Mouse (Mus musculus): Measurements from ENCODE around the gene Bicd1. TPM values are rescaled to one million over a fixed set of nuclear protein-coding genes. Genes with fewer than 3 reads are reported as not detected.

Gene Bicd1
- total RNA-seq (2023; ENCODE audit: inconsistent age): 1.00 to 1.8 TPM (median 1.5 TPM) in 4 replicates

DNA sequence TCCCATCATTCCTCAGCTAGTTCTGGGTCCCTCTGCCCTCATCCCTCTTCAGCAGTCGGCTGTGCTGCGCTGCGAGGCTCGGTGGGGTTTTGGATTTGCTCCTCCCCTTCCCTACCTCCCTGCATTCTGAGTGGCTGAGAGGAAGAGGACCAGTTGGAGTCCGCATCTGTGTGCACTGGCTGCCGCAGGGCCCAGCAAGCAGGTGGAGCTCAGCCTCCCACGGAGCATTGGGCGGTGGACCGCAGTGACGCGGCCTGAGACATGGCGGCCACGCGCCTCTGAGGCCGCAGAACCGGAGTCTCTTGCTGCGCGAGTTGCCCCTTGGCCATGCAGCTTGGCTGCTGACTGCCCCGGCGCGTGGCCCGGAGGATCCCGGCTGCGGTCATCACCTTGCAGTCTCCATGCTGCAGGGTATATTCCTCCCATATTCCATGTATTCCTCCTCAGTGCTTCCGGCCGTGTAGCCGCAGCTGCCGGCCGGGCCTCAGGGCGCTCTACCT is at the start of gene Bicd1:
Gene Bicd1, plus strand, starts transcription at position 54 of the 500 bp plus-strand sequence.

Other genes with a start within 250 kb of the Bicd1 start
- 27.3 to 32.0 TPM (median 28.9 TPM) in 4 replicates for gene Amn1, start 220.2 kb upstream of the Bicd1 start, total RNA-seq (2023; ENCODE audit: inconsistent age)
- gene Resf1, start 99.5 kb upstream of the Bicd1 start, total RNA-seq (2023; ENCODE audit: inconsistent age): 103 to 124 TPM (median 115 TPM) in 4 replicates

Measured in B cell, adult (primary cell).